Mouse (Mus musculus) brown adipose tissue, adult 24 weeks (tissue): ENCODE measurements at regions not wholly inside any gene's neighbourhood (a gene's known extent, or its start where the extent isn't known, plus 50 kb on each side); places are given as distances from the start of the nearest gene placed in this dataset.
"Not testable (repeated sequence)": the region's sequence is repeated elsewhere in the genome, so short reads cannot be mapped to it uniquely, and the experiment has no call there.

Experiments
- H3K27ac ChIP-seq: fragments of 200-500 bp; replicated peaks from 2 replicates; pipeline ENCODE4 v1.5.1; 2012; ENCODE audit warnings: low read depth, mild to moderate bottlenecking, low read length
- H3K4me1 ChIP-seq: fragments of 200-500 bp; 2 replicates; pipeline ENCODE4 v1.6.1; 2012; ENCODE audit warnings: low read length, mixed read lengths; ENCODE audit not compliant: control insufficient read depth, insufficient read depth, insufficient read length
- H3K4me3 ChIP-seq: fragments of 200-500 bp; 2 replicates; pipeline ENCODE4 v1.5.1; 2012; ENCODE audit warnings: low read depth, mild to moderate bottlenecking, low read length, moderate library complexity; ENCODE audit not compliant: insufficient read depth

DNA sequence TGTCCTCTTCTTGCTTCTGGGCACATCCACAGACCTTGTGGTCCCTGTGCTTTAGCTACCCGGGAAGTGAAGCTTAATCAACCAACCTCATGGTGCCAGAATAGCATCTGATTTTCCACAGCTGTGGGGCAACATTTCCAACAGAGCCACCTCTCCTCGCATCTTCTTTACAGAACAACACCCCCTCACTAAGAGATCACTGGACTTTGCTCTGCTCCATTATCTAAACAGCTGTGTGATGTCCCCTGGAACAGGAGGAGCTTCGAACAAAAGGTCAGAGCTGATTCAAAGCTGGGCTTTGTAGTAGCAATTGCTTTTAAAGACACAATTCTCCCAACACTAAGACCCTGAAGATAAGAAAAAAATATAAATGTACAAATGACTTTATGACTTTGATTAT lies 224.3 kb upstream of the Plxna2 start:
- H3K4me1 ChIP-seq = no peaks in the 10 kb centered on the region
- H3K27ac ChIP-seq = no peak overlapping the region
- H3K4me3 ChIP-seq = no peak overlapping the region

DNA sequence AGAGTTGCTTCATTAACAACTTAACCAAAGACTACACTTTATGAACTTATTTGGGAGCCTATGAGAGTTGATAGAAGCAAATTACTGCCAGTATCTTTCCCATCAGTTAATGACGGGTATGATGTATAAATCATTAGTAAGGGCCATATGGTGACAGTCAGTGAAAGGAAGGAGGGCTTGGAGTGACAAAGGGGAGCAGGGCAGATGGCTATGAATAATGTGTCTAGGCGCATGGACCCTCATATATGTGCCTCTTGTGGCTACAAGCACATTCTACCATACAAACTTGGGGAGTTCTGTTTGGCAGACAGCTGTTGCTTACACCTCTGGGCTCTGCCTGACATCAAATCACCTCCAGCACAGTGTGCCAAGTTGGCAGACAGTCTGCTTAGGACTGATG lies 227.8 kb upstream of the Plxna2 start:
- no peak overlapping the region for H3K27ac ChIP-seq
- no peak overlapping the region for H3K4me3 ChIP-seq
- no peaks in the 10 kb centered on the region for H3K4me1 ChIP-seq

DNA sequence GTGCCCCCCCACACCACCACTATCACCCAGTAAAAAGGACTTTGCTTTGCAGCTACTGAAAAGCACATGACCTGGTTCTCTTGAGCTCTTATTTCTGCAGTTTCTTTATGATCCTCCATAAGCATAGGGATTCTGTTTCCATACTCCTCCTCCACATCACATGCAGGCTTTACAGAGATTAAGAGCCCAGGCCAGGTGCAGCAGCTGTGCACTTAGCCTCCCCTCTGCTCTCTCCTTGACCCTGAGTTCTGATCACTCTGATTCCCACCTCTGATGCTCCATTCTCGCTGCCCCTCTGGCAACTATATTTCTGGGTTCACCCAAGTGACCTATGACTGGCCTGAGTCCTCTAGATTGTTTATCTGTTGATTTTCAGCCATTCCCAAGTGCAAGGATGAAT lies 239.9 kb upstream of the Plxna2 start:
- Histone ChIP-seq H3K4me1 (no peaks in the 10 kb centered on the region), H3K27ac (no peak overlapping the region), H3K4me3 (no peak overlapping the region)

DNA sequence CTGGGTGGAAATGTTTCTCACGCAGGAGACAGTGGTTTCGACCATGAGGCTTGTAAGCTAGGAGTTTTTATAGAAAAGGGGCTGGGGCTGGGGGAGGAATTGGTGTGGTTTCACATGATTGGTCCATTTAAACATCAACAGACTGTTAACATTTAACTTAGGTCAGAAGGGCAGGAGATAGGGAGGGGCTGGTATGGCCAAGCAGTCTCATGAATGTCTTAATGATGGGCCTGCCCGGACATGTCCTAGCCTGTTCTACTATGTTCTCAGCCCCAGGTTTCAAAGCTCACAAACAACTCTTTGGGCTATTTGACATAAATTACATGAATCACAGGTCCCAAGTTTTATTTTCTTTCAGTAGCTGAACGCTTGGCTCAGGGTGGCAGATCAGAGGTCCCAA lies 244.5 kb upstream of the Plxna2 start:
- H3K4me1 ChIP-seq, H3K27ac ChIP-seq, H3K4me3 ChIP-seq: not testable (repeated sequence)

DNA sequence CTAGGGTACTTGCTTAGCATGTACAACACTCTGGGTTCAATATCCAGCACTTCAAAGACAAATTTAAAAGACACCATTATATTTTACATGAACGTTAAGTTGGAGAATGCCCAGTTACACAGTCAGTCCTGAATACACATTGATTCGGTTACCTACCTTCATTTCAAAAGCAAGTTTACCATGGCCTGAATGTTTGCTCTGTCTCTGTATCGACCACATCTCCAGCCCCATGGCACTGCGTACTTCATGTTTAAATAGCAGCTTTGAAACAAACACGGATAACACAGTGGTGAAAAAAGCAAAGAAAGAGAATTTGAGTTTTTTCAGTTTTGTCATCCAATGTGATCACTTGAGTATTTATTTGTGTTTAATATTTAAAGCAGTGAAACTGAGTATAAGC lies 254.1 kb upstream of the Plxna2 start:
- H3K4me1 ChIP-seq = no peaks in the 10 kb centered on the region
- no peak overlapping the region for H3K27ac ChIP-seq
- H3K4me3 ChIP-seq = no peak overlapping the region

DNA sequence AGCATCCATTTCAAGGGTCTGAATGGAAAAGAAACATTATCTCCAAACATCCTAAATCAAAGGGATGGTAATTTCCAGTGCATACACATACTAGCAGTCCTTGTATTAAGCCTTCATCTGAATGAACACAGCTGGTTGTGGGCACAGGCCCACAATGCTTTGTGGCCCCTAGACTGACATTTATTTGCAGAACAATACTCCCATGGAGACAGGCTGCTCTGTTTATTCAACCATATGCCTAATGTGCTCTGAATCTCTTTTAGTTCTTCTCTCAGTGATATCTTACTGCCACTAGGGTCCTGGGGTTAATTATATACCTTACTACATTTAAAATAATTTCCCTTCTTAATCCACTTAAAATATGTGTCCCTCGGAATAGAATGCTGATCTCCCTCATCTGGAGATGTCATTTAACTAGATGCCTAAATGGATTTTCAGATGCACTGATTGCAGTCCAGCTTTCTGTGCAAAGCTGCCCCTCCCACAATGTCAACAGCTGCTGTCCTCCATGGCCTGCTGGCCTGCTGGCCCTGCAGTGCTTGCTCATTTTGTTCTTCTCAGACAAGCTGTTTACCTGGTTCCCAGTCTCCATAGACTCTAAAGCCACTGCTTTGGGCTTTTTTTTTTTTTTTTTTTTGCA lies 254.8 kb upstream of the Plxna2 start:
- H3K4me3 ChIP-seq = no peak overlapping the region
- no peaks in the 10 kb centered on the region for H3K4me1 ChIP-seq
- no peak overlapping the region for H3K27ac ChIP-seq

DNA sequence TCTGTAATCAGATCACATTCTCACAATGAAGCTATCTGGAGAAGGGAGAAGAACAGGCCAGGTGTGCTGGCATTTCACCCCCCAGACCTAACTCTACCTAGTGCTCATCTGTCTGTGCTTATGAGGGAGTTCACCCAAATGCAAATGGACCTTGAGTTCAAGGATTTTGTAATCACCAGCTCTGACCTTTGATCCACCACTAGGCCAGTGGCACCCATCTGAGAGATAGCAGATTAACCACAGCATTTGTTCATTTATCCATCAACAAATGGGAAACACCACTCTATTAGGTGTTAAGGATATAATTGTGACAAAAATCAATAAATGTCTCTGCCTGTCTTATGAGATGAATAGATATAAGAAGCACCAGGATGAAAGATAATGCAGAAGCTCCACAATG lies 255.7 kb upstream of the Plxna2 start:
- no peak overlapping the region for H3K27ac ChIP-seq
- no peak overlapping the region for H3K4me3 ChIP-seq

DNA sequence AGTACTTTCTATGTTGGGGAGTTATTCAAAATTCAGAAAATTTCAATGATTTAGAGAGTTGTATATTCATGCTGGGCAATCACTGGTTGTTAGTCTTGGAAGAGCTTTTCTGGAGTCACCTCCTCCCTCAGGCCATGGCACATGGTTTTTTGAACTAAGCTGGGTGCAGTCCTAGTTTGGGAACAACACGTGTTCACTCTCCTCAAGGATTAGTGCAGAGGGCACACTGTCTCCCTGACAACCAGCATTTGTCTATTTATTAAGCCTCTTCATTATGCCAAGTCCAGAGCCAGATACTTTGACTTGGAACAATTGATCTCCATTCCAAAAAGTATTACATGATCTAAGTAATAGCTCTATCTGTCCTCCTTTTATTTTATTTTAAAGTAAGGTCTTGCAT lies 256.7 kb upstream of the Plxna2 start:
- H3K27ac ChIP-seq = no peak overlapping the region
- no peaks in the 10 kb centered on the region for H3K4me1 ChIP-seq
- no peak overlapping the region for H3K4me3 ChIP-seq

More for the DNA sequence above, 255.7 kb upstream of the Plxna2 start:
- H3K4me1 ChIP-seq = no peaks in the 10 kb centered on the region

DNA sequence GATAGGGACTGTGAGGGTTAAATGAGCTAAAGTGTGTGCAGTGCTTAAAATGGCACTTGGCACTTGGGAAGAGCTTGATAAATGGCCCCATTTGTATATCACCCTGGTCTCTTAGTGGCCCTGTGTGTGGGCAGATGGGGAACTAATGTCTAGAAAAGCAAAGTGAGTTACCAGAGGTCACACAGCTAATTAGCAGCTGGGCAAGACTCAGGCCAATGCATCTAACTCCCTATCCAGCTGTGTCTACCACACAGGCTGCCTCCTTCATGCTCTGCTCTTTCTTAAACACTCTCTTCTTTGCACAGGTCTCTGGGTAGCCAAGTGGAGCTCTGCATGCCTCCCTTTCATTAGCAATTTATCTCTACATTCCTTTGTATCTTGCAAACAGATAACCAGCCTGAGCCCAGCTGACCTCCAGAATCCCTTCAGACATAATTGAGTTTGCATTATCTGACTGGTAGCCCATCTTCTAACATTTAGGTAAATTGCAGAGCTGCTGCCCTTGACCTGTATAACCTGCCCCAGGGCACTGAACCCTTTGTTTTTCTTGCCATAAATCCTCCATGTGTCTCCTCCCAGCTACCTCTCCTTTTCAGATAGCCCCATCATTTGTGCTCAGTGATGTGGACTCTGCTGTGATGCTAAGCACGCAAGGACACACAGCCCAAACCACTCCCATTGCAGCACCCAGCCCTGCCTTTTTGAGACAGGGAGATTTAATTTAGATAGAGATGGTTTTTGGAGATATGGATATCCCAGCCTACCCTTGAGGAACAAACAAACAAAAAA lies 263.5 kb upstream of the Plxna2 start:
- H3K27ac ChIP-seq = no peak overlapping the region
- H3K4me3 ChIP-seq = no peak overlapping the region

DNA sequence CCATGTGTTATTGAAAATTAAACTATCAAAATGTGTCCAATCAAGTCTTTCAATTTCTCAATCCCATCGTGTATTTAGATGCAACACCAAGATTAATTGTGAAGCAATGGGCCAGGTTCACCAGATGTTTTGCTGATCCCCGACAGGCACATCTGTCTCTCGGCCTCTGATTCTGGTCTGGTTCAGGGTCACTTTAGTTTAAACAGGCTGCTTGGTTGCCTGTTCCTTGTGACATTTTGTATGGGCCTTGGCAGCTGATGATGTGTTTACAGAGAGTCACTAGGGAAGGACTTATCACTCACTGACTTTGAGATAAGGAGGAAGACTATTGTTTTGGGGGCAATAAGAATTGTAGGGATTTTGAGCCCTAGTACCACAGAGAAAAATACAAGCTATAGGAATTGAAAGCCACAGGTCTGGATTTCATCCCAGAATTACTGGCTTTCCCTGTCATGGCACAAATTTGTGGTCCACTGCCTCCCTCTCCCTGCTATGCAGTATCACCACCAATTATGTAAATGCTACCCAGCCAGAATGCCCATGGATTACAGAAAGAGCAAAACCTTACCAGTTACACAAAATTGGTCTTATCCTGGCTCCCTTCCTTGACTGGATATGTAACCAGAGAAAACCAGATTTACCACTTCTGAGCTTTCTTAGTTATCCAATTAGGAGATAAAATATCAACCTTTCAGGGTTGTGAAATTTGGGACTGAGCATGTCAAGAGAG lies 272.5 kb upstream of the Plxna2 start:
- Histone ChIP-seq H3K27ac (no peak overlapping the region), H3K4me3 (no peak overlapping the region)

More for the DNA sequence above, 263.5 kb upstream of the Plxna2 start:
- no peaks in the 10 kb centered on the region for H3K4me1 ChIP-seq

DNA sequence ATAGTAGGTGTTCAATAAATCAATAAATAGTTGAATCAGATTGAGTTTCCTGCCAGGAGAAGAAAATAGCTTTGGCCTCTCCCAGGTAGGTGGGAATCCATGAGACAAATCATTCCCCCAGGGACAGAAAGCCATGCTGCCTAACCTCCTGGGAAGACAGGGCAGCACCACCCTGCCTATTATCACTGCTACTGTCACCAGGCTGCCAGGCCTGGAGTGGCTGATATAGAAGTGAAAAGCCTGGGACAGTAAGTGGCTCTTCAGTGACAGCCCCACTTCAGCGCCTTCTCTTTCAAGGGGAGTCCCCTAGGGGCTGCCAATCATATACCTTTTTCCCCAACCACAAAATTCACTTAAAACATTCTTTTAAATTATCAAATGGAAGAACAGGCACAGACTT lies 275.4 kb upstream of the Plxna2 start:
- Histone ChIP-seq H3K4me1 (no peaks in the 10 kb centered on the region), H3K4me3 (no peak overlapping the region), H3K27ac (no peak overlapping the region)

More for the DNA sequence above, 272.5 kb upstream of the Plxna2 start:
- no peaks in the 10 kb centered on the region for H3K4me1 ChIP-seq

DNA sequence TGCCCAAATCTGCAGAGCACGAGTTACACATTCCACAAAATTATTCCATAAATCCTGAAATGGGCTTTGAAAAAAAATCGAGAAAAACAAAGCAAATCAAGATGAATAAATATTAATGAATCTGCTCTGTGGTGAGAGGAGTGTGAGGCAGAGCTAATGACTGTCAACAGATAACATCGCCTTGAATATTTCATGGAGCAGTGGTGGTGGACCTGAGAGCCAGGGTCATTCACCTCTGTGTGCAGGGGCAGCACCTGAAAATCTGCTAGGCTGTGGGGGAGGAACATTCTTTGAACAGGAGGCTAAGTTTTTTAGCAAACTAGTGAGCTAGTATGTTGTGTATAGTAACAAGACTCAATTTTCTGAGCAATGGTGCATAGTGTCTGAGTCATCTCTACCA lies 276.3 kb upstream of the Plxna2 start:
- no peaks in the 10 kb centered on the region for H3K4me1 ChIP-seq
- no peak overlapping the region for H3K4me3 ChIP-seq
- no peak overlapping the region for H3K27ac ChIP-seq

DNA sequence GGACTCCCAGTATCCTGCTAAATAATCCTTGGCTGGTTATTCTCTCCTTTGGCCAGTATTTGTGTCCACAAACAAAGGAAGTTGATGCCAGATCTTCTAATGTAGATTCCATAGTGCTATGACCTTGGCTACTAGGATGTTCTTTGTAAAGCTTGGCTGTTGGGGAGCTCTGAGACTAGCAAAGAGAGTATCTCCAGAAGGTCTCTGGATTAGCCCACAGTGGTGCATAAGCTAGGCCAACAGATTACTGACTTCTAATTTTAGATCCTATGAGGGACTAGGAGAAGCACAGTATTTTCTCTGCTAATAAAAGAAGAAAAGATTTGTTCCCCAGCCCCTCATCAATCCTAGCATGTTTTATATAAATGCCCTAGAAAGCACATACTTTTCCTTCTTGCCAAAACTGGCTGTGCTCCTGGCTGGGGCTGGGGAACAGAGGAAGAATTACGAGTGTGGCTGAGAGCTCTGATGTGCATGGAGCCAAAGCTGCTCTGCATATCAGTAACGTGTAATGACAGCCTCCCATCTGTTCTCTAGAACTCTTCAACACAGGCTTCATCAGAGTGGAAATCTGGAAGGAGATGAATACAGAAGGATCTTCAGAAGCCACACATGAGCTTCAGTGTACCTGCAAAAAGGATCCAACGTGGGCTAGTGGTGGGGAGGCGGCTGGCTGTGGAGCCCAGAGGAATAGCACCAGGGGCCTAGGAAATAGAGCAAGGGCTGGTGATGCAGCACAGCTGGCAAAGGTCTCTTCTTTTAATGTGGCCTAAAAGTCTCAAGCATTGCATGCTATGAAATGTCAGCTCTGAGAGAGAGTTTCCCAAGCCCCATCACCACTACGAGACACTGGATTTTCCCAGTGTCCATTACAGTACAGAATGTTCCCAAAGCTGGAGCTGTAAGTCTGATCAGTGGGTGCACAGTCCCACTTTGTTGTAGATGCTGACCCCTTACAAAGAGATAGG lies 283.0 kb upstream of the Plxna2 start:
- no peaks in the 10 kb centered on the region for H3K4me1 ChIP-seq
- no peak overlapping the region for H3K27ac ChIP-seq
- H3K4me3 ChIP-seq = no peak overlapping the region

DNA sequence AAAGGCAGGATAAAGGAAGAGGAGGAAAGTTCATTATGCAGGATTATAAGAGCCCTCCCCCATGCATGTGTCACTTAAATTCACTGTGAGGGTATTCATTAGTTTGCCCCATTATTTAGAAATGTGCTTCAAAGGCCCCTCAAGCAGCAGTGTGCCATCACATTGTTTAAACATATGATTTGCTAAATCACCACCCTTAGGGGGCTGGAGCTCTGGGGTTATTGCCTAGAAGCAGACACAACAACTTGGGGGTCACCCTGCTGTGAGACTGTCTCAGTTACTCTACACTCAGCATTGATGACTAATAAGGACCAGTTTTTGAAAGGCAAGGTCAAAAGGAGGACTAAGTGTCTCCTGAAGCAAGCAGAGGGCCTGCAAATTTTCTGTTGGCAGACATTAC lies 285.4 kb upstream of the Plxna2 start:
- Histone ChIP-seq H3K27ac (no peak overlapping the region), H3K4me1 (no peaks in the 10 kb centered on the region), H3K4me3 (no peak overlapping the region)

DNA sequence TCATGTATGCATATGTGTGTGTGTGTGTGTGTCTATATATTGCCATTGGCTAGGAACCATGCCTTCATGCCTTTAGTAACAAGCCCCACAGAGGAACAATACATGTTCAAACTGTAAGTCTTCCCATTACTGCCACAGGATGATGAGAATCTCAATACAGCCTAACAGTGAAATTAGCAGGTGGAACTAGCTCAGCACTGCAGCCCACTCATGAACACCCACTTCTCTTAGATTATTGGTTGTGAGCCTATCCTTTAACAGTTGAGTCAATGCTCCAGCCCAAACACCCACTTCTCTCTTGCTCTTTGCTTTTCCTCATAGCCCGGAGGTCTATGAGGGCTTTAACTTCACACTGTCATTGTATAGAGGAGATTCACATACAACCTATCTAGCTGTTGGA lies 287.5 kb upstream of the Plxna2 start:
- Histone ChIP-seq H3K4me1 (no peaks in the 10 kb centered on the region), H3K4me3 (no peak overlapping the region)

More for the DNA sequence above, 287.5 kb upstream of the Plxna2 start:
- no peak overlapping the region for H3K27ac ChIP-seq
